ENCODE assay signal across 8 mouse cellular contexts in genomic region chr5:129725774-129726392, GRCm38 (mm10). TPM values are rescaled to one million over a fixed set of nuclear protein-coding genes. Genes with fewer than 3 reads are reported as not detected.
DNase-seq lines count a peak whose midpoint lies in the region; ATAC-seq and TF ChIP-seq lines count a peak whose summit lies in the region.

No protein-coding gene starts in this region.

- peaks cover 71% of the 10 kb centered on the region for H3K4me1 ChIP-seq in erythroblast, embryonic 14.5 days (ENCODE audit: control insufficient read depth)
- peaks cover 72% of the 10 kb centered on the region for H3K4me1 ChIP-seq in E14TG2a.4 (replicated peaks; ENCODE audit: low read depth, low read length)
- H3K4me1 ChIP-seq in forebrain, embryonic 14.5 days (ENCODE audit: control insufficient read depth, insufficient read depth, low read length): peaks cover 8% of the 10 kb centered on the region
- H3K4me1 ChIP-seq in kidney, embryonic 15.5 days: peaks cover 59% of the 10 kb centered on the region
- peaks cover 16% of the 10 kb centered on the region for H3K4me1 ChIP-seq in midbrain, embryonic 16.5 days (ENCODE audit: control insufficient read depth, insufficient read depth, low read length)

- peak; percentile 3 for DNase-seq in forebrain, embryonic 14.5 days (ENCODE audit: low spot score)
- no peak for DNase-seq in MN1 (ENCODE audit: low spot score)
- DNase-seq in right cerebral cortex, postnatal 25 days: no peak

- H3K9me3 ChIP-seq in erythroblast, embryonic 14.5 days (ENCODE audit: control insufficient read depth, low read length): no peaks in the 10 kb centered on the region
- H3K9me3 ChIP-seq in E14TG2a.4 (ENCODE audit: low read length): no peaks in the 10 kb centered on the region
- no peaks in the 10 kb centered on the region for H3K9me3 ChIP-seq in forebrain, embryonic 14.5 days (replicated peaks; ENCODE audit: control insufficient read depth, low read length)
- H3K9me3 ChIP-seq in kidney, embryonic 15.5 days (replicated peaks): no peaks in the 10 kb centered on the region
- no peaks in the 10 kb centered on the region for H3K9me3 ChIP-seq in midbrain, embryonic 16.5 days (replicated peaks; ENCODE audit: control insufficient read depth, low read length, poor library complexity, severe bottlenecking)

- H3K27me3 ChIP-seq in erythroblast, embryonic 14.5 days (ENCODE audit: control insufficient read depth): no peaks in the 10 kb centered on the region
- no peaks in the 10 kb centered on the region for H3K27me3 ChIP-seq in E14TG2a.4 (ENCODE audit: insufficient read depth, low read length)
- no peaks in the 10 kb centered on the region for H3K27me3 ChIP-seq in forebrain, embryonic 14.5 days (replicated peaks; ENCODE audit: control insufficient read depth, insufficient read depth, low read length)
- H3K27me3 ChIP-seq in kidney, embryonic 15.5 days: no peaks in the 10 kb centered on the region
- H3K27me3 ChIP-seq in midbrain, embryonic 16.5 days (ENCODE audit: control insufficient read depth, insufficient read depth, low read depth, low read length): no peaks in the 10 kb centered on the region

- no peak for TF ChIP-seq CTCF in E14TG2a.4 (conservative IDR thresholded peaks at IDR 0.05; ENCODE audit: low read length)

- H3K36me3 ChIP-seq in erythroblast, embryonic 14.5 days (ENCODE audit: control insufficient read depth): no peaks in the 10 kb centered on the region; the same call in 1 of the 2 replicates
- peaks cover 5% of the 10 kb centered on the region; the same call in 1 of the 2 replicates for H3K36me3 ChIP-seq in E14TG2a.4 (ENCODE audit: insufficient read depth, low read length)
- no peaks in the 10 kb centered on the region for H3K36me3 ChIP-seq in forebrain, embryonic 14.5 days (ENCODE audit: control insufficient read depth, insufficient read depth, low read length)
- H3K36me3 ChIP-seq in kidney, embryonic 15.5 days: no peaks in the 10 kb centered on the region
- H3K36me3 ChIP-seq in midbrain, embryonic 16.5 days (ENCODE audit: control insufficient read depth, insufficient read depth, low read length): no peaks in the 10 kb centered on the region

- peak overlapping the region; percentile 94 for H3K9ac ChIP-seq in forebrain, embryonic 14.5 days (ENCODE audit: low read length)
- peak overlapping the region; percentile 88 for H3K9ac ChIP-seq in kidney, embryonic 15.5 days
- peak overlapping the region; percentile 97 for H3K9ac ChIP-seq in midbrain, embryonic 16.5 days (ENCODE audit: low read depth, low read length)

- H3K4me2 ChIP-seq in forebrain, embryonic 14.5 days (ENCODE audit: low read length): peak overlapping the region; percentile 48
- peak overlapping the region; percentile 60 for H3K4me2 ChIP-seq in kidney, embryonic 15.5 days
- H3K4me2 ChIP-seq in midbrain, embryonic 16.5 days (ENCODE audit: low read length): peak overlapping the region; percentile 63

- peak overlapping the region; percentile 89 for H3K4me3 ChIP-seq in erythroblast, embryonic 14.5 days (replicated peaks)
- peak overlapping the region; percentile 84 for H3K4me3 ChIP-seq in E14TG2a.4 (replicated peaks; ENCODE audit: low read length)
- peak overlapping the region; percentile 84 for H3K4me3 ChIP-seq in forebrain, embryonic 14.5 days (ENCODE audit: low read depth, low read length)
- peak overlapping the region; percentile 84 for H3K4me3 ChIP-seq in kidney, embryonic 15.5 days (replicated peaks)
- H3K4me3 ChIP-seq in midbrain, embryonic 16.5 days (ENCODE audit: low read depth, low read length): peak overlapping the region; percentile 85

- WGBS in forebrain, embryonic 14.5 days: 16% methylated on average over 7 of the region's 7 CpGs
- WGBS in kidney, embryonic 15.5 days: 18% methylated on average over 7 of the region's 7 CpGs
- 12% methylated on average over 7 of the region's 7 CpGs for WGBS in midbrain, embryonic 16.5 days

- no peak overlapping the region for H3K27ac ChIP-seq in forebrain, embryonic 14.5 days (ENCODE audit: low read depth, low read length)
- peak overlapping the region; percentile 98 for H3K27ac ChIP-seq in kidney, embryonic 15.5 days
- H3K27ac ChIP-seq in midbrain, embryonic 16.5 days (ENCODE audit: low read length): peak overlapping the region; percentile 93

- ATAC-seq in erythroblast, adult 5-6 weeks (replicated peaks; ENCODE audit: low FRiP score, poor library complexity, severe bottlenecking): no peak
- ATAC-seq in forebrain, embryonic 14.5 days: no peak
- no peak for ATAC-seq in kidney, embryonic 15.5 days (replicated peaks; ENCODE audit: low FRiP score)
- no peak for ATAC-seq in midbrain, embryonic 16.5 days

RNA-seq across cellular contexts. Expression of gene Nipsnap2, which starts 1.0 kb away (rescaled TPM):
- polyA plus RNA-seq in erythroblast, embryonic 14.5 days (2012): 1.9 and 2.4 TPM in 2 replicates
- 7.9 and 12.3 TPM in 2 replicates for total RNA-seq in erythroblast, adult 5-6 weeks (2015; ENCODE audit: low replicate concordance)
- total RNA-seq in erythroblast, adult 5-6 weeks (2017; ENCODE audit: low replicate concordance): 5.4 and 9.5 TPM in 2 replicates
- 78.9 and 79.4 TPM in 2 replicates for polyA plus RNA-seq in forebrain, embryonic 14.5 days (2014; fragmentation: Nextera tagmentation; extraction: Ambion mirVana)
- 141 and 144 TPM in 2 replicates for polyA plus RNA-seq in kidney, embryonic 15.5 days (2015; fragmentation: Nextera tagmentation; extraction: Ambion mirVana)
- polyA plus RNA-seq in midbrain, embryonic 16.5 days (2015; fragmentation: Nextera tagmentation; extraction: Ambion mirVana): 87.7 and 90.4 TPM in 2 replicates

RNA-seq across cellular contexts. Expression of gene Mrps17, which starts 10.6 kb away (rescaled TPM):
- 1.5 and 1.6 TPM in 2 replicates for polyA plus RNA-seq in erythroblast, embryonic 14.5 days (2012)
- 26.1 and 70.1 TPM in 2 replicates for total RNA-seq in erythroblast, adult 5-6 weeks (2015; ENCODE audit: low replicate concordance)
- total RNA-seq in erythroblast, adult 5-6 weeks (2017; ENCODE audit: low replicate concordance): 10.6 and 17.0 TPM in 2 replicates
- 231 and 240 TPM in 2 replicates for polyA plus RNA-seq in forebrain, embryonic 14.5 days (2014; fragmentation: Nextera tagmentation; extraction: Ambion mirVana)
- 198 and 199 TPM in 2 replicates for polyA plus RNA-seq in kidney, embryonic 15.5 days (2015; fragmentation: Nextera tagmentation; extraction: Ambion mirVana)
- polyA plus RNA-seq in midbrain, embryonic 16.5 days (2015; fragmentation: Nextera tagmentation; extraction: Ambion mirVana): 167 and 170 TPM in 2 replicates

RNA-seq across cellular contexts. Expression of gene Sept14, which starts 17.6 kb away (rescaled TPM):
- polyA plus RNA-seq in erythroblast, embryonic 14.5 days (2012): not detected in 2 replicates
- not detected in 2 replicates for total RNA-seq in erythroblast, adult 5-6 weeks (2015; ENCODE audit: low replicate concordance)
- not detected in 2 replicates for total RNA-seq in erythroblast, adult 5-6 weeks (2017; ENCODE audit: low replicate concordance)
- not detected in 2 replicates for polyA plus RNA-seq in forebrain, embryonic 14.5 days (2014; fragmentation: Nextera tagmentation; extraction: Ambion mirVana)
- not detected in 2 replicates for polyA plus RNA-seq in kidney, embryonic 15.5 days (2015; fragmentation: Nextera tagmentation; extraction: Ambion mirVana)
- polyA plus RNA-seq in midbrain, embryonic 16.5 days (2015; fragmentation: Nextera tagmentation; extraction: Ambion mirVana): not detected in 2 replicates

RNA-seq across cellular contexts. Expression of gene Zfp11, which starts 56.0 kb away (rescaled TPM):
- polyA plus RNA-seq in erythroblast, embryonic 14.5 days (2012): 0.01 TPM in 1 of 2 replicates, not detected in the other
- total RNA-seq in erythroblast, adult 5-6 weeks (2015; ENCODE audit: low replicate concordance): 2.7 and 3.7 TPM in 2 replicates
- 0.28 and 1.5 TPM in 2 replicates for total RNA-seq in erythroblast, adult 5-6 weeks (2017; ENCODE audit: low replicate concordance)
- 5.3 and 7.8 TPM in 2 replicates for polyA plus RNA-seq in forebrain, embryonic 14.5 days (2014; fragmentation: Nextera tagmentation; extraction: Ambion mirVana)
- polyA plus RNA-seq in kidney, embryonic 15.5 days (2015; fragmentation: Nextera tagmentation; extraction: Ambion mirVana): 5.2 and 5.6 TPM in 2 replicates
- 8.1 and 9.3 TPM in 2 replicates for polyA plus RNA-seq in midbrain, embryonic 16.5 days (2015; fragmentation: Nextera tagmentation; extraction: Ambion mirVana)

Comparison
In these comparisons a context has a peak if more than half of its experiments do, and no peak if none do; other contexts are left out.
1. RNA of gene Nipsnap2, which starts 1.0 kb away (polyA plus RNA-seq): 141 to 144 TPM in kidney, embryonic 15.5 days, 87.7 to 90.4 TPM in midbrain, embryonic 16.5 days and 78.9 to 79.4 TPM in forebrain, embryonic 14.5 days; 1.9 to 2.4 TPM in erythroblast, embryonic 14.5 days; every median in the first group is over 10 times any median in the second.
2. RNA of gene Mrps17, which starts 10.6 kb away (polyA plus RNA-seq): 231 to 240 TPM in forebrain, embryonic 14.5 days, 198 to 199 TPM in kidney, embryonic 15.5 days and 167 to 170 TPM in midbrain, embryonic 16.5 days; 1.5 to 1.6 TPM in erythroblast, embryonic 14.5 days; every median in the first group is over 10 times any median in the second.
3. Peak in every context shown above with its lines, with median percentiles within 50 percentile points of each other: H3K4me3 ChIP-seq, H3K4me2 ChIP-seq and H3K9ac ChIP-seq.